Mouse (Mus musculus): Measurements from ENCODE around the gene Cdkl3. TPM values are rescaled to one million over a fixed set of nuclear protein-coding genes. Genes with fewer than 3 reads are reported as not detected.
"Not testable (repeated sequence)": the region's sequence is repeated elsewhere in the genome, so short reads cannot be mapped to it uniquely, and the experiment has no call there.

Cdkl3 gene
- total RNA-seq, 1 experiment from 2014 or later = 4.0 TPM

GRCm38 (mm10) chr11:52077939-52078338 is 73.9 kb downstream of the Cdkl3 start:
- DNase-seq = peak; percentile 36

GRCm38 (mm10) chr11:52079978-52080377 is 76.0 kb downstream of the Cdkl3 start:
- peak; percentile 27 for DNase-seq

GRCm38 (mm10) chr11:52080656-52081055 is 76.6 kb downstream of the Cdkl3 start:
- no peak for DNase-seq

- no peak for DNase-seq
These were observed 81.8 kb downstream of the Cdkl3 start for GRCm38 (mm10) chr11:52085857-52086203.

- no peak for DNase-seq
These were observed 82.3 kb downstream of the Cdkl3 start for GRCm38 (mm10) chr11:52086204-52086864.

GRCm38 (mm10) chr11:52089291-52089690 is 85.3 kb downstream of the Cdkl3 start:
- DNase-seq = no peak

- DNase-seq = no peak
These were observed 87.2 kb downstream of the Cdkl3 start for GRCm38 (mm10) chr11:52091261-52091660.

- DNase-seq = no peak
These were observed 90.5 kb downstream of the Cdkl3 start for GRCm38 (mm10) chr11:52094568-52094967.

- DNase-seq = no peak
These were observed 93.0 kb downstream of the Cdkl3 start for GRCm38 (mm10) chr11:52097016-52097415.

GRCm38 (mm10) chr11:52097596-52097995 is 93.6 kb downstream of the Cdkl3 start:
- peak; percentile 14 for DNase-seq

GRCm38 (mm10) chr11:52098398-52098946 is 94.5 kb downstream of the Cdkl3 start, which contains the start of gene Ppp2ca:
Gene Ppp2ca, plus strand, starts transcription at chr11:52098681.
- DNase-seq = peak; percentile 98

GRCm38 (mm10) chr11:52099031-52099761 is 95.2 kb downstream of the Cdkl3 start:
- DNase-seq = peak; percentile 69

- no peak for DNase-seq
These were observed 95.8 kb downstream of the Cdkl3 start for GRCm38 (mm10) chr11:52099771-52100219.

GRCm38 (mm10) chr11:52102977-52103376 is 99.0 kb downstream of the Cdkl3 start:
- DNase-seq = no peak

- no peak for DNase-seq
These were observed 101.5 kb downstream of the Cdkl3 start for GRCm38 (mm10) chr11:52105503-52105902.

- no peak for DNase-seq
These were observed 102.0 kb downstream of the Cdkl3 start for GRCm38 (mm10) chr11:52106037-52106436.

GRCm38 (mm10) chr11:52106438-52106837 is 102.4 kb downstream of the Cdkl3 start:
- no peak for DNase-seq

- no peak for DNase-seq
These were observed 104.8 kb downstream of the Cdkl3 start for GRCm38 (mm10) chr11:52108796-52109195.

GRCm38 (mm10) chr11:52109421-52109820 is 105.4 kb downstream of the Cdkl3 start:
- no peak for DNase-seq

- DNase-seq = no peak
These were observed 111.5 kb downstream of the Cdkl3 start for GRCm38 (mm10) chr11:52115479-52115878.

GRCm38 (mm10) chr11:52116117-52116516 is 112.1 kb downstream of the Cdkl3 start:
- DNase-seq = not testable (repeated sequence)

GRCm38 (mm10) chr11:52117156-52117555 is 113.1 kb downstream of the Cdkl3 start:
- no peak for DNase-seq

GRCm38 (mm10) chr11:52120415-52120814 is 116.4 kb downstream of the Cdkl3 start:
- DNase-seq = not testable (repeated sequence)

Data from adrenal gland, postnatal 25 days (tissue).